Mouse (Mus musculus) megakaryocyte-erythroid progenitor cell, adult 5 weeks (primary cell): ENCODE data around the gene Igsf9b. TPM values are rescaled to one million over a fixed set of nuclear protein-coding genes. Genes with fewer than 3 reads are reported as not detected.

Experiments used
- polyA plus RNA-seq: library from polyadenylated mRNA; stranded (reverse); fragments of >175 nt; gene quantifications from 2 replicates; pipeline ENCODE4 v1.2.3, GENCODE M21; 2012

Igsf9b gene
- 0.07 and 0.17 TPM in 2 replicates for polyA plus RNA-seq

GRCm38 (mm10) chr9:27298411-27299285, at the start of gene Igsf9b:
Gene Igsf9b (plus strand): TSS chr9:27299204.

DNA sequence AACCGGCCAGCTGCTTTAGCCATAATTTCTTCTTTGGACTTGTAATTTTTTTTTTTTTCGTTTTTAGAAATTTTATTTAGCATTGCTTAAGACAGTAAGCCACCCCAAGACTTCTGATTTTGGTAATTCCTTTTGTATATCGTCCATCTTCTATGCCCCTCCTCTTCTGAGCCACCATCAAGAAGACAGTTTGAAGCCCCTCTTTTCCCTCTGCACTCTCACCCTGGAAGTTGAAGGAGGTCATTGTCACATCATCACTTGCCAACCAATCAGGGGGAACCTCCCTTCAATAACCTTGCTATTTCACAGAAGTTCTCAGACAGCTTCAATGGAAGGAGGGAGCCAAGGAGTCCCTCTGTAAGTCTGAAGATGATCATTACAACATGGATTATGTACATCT, 97.5 kb downstream of the Igsf9b start, which contains the start of gene Spata19:
Gene Spata19 (plus strand): TSS at position 301 of the 400 bp plus-strand sequence.

Other genes with a start within 250 kb of the Igsf9b start
- gene Jam3, start 143.8 kb upstream of the Igsf9b start, polyA plus RNA-seq, result 0.10 and 0.43 TPM in 2 replicates
- gene Spata19, start 97.6 kb downstream of the Igsf9b start, polyA plus RNA-seq, result not detected in 2 replicates